In the genomic region with DNA sequence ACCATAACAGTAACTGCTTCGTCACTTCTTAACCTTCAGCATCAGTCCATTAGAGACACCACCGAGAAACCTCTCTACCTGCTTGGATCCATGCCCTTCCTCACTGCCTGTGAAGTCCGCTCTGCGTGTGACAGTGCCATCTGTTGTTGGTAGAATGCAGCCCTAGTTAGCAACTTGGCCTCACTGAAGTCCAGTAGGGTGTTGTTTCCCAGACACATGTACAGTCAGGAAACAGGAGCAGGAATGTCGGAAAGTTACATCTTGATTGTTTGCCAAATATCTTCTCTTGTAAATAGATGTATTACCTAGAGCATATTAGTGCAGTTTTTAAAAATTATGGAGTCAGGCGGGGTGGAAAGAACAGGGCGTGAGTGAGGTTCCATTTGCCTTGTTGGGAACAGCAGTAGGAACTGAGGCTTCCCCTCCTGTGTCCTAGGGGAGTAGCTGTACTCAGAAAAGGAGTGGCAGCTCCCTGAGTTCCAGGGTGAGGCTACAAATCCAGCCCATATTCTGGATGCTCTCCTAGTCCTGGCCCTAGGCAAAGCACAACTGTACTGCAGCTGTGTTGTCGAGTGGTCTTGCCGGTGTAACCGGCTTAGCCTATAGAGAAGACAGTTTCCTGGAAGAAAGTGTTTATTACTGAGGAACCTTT, we compare ENCODE assay signal across 9 mouse cellular contexts. TPM values are rescaled to one million over a fixed set of nuclear protein-coding genes. Genes with fewer than 3 reads are reported as not detected.
DNase-seq lines count a peak whose midpoint lies in the region; ATAC-seq and TF ChIP-seq lines count a peak whose summit lies in the region.
"Had no signal": no experiment of that assay in that cellular context is flagged by ENCODE, and none has a peak within 500 bp of the region (broad histone marks: within the 10 kb centered on the region; RNA-seq: fewer than 3 reads in every experiment).

No protein-coding gene starts in this region.

- peak overlapping the region; percentile 21 for H3K4me3 ChIP-seq in hindbrain, embryonic 15.5 days
- H3K4me3 ChIP-seq in hindbrain, embryonic 11.5 days (ENCODE audit: low read depth, low read length), result no peak overlapping the region
- H3K4me3 ChIP-seq in brown adipose tissue, adult 24 weeks (ENCODE audit: insufficient read depth, low read depth, low read length), result peak overlapping the region; percentile 28
- H3K4me3 ChIP-seq in embryonic facial prominence, embryonic 14.5 days (ENCODE audit: low read depth, low read length), result no peak overlapping the region
- H3K4me3 ChIP-seq in limb, embryonic 14.5 days (replicated peaks; ENCODE audit: low read length), result no peak overlapping the region
- H3K4me3 ChIP-seq: limb, embryonic 12.5 days had no signal

- TF ChIP-seq POLR2A in limb, embryonic 14.5 days (IDR thresholded peaks at IDR 0.05; ENCODE audit: borderline replicate concordance, extremely low read depth, insufficient read depth, insufficient read length), result no peak

- DNase-seq in hindbrain, embryonic 11.5 days (ENCODE audit: low spot score), result no peak
- DNase-seq in embryonic facial prominence, embryonic 14.5 days (ENCODE audit: low spot score), result peak; percentile 27
- no peak for DNase-seq in limb, embryonic 14.5 days (ENCODE audit: low spot score)
- no peak for DNase-seq in embryo, embryonic 10 days (ENCODE audit: low spot score)
- DNase-seq in left cerebral cortex, adult 11 months (ENCODE audit: low spot score), result no peak
- DNase-seq in yolk sac, embryonic 10.5 days (ENCODE audit: low spot score), result no peak

- 81% methylated on average over 10 of the region's 10 CpGs for WGBS in hindbrain, embryonic 15.5 days
- WGBS in hindbrain, embryonic 11.5 days, result 93% methylated on average over 10 of the region's 10 CpGs
- WGBS in embryonic facial prominence, embryonic 14.5 days, result 78% methylated on average over 10 of the region's 10 CpGs
- WGBS in limb, embryonic 14.5 days, result 80% methylated on average over 10 of the region's 10 CpGs

- peaks cover 38% of the 10 kb centered on the region for H3K4me1 ChIP-seq in hindbrain, embryonic 15.5 days (replicated peaks)
- peaks cover 5% of the 10 kb centered on the region; the same call in 1 of the 2 replicates for H3K4me1 ChIP-seq in hindbrain, embryonic 11.5 days (replicated peaks; ENCODE audit: control insufficient read depth, insufficient read depth, low read length)
- H3K4me1 ChIP-seq in brown adipose tissue, adult 24 weeks (ENCODE audit: control insufficient read depth, insufficient read depth, insufficient read length, low read length), result peaks cover 3% of the 10 kb centered on the region; the same call in 1 of the 2 replicates
- peaks cover 25% of the 10 kb centered on the region for H3K4me1 ChIP-seq in embryonic facial prominence, embryonic 14.5 days (ENCODE audit: control insufficient read depth, insufficient read depth, low read length)
- H3K4me1 ChIP-seq in limb, embryonic 14.5 days (ENCODE audit: control insufficient read depth, insufficient read depth, low read length), result peaks cover 23% of the 10 kb centered on the region

- peak overlapping the region; percentile 40 for H3K4me2 ChIP-seq in hindbrain, embryonic 15.5 days
- no peak overlapping the region for H3K4me2 ChIP-seq in hindbrain, embryonic 11.5 days (replicated peaks; ENCODE audit: low read depth, low read length)
- peak overlapping the region; percentile 28 for H3K4me2 ChIP-seq in embryonic facial prominence, embryonic 14.5 days (ENCODE audit: low read depth, low read length)
- H3K4me2 ChIP-seq in limb, embryonic 14.5 days (replicated peaks; ENCODE audit: low read depth, low read length, severe bottlenecking), result peak overlapping the region; percentile 28; the same call in 1 of the 2 replicates
- H3K4me2 ChIP-seq: limb, embryonic 12.5 days had no signal

- no peak overlapping the region for H3K27ac ChIP-seq in hindbrain, embryonic 15.5 days (replicated peaks)
- H3K27ac ChIP-seq in hindbrain, embryonic 11.5 days (ENCODE audit: low read depth, low read length), result no peak overlapping the region
- peak overlapping the region; percentile 25; the same call in 1 of the 2 replicates for H3K27ac ChIP-seq in brown adipose tissue, adult 24 weeks (replicated peaks; ENCODE audit: low read depth, low read length)
- H3K27ac ChIP-seq in embryonic facial prominence, embryonic 14.5 days (replicated peaks; ENCODE audit: low read depth, low read length), result no peak overlapping the region
- H3K27ac ChIP-seq in limb, embryonic 14.5 days (replicated peaks; ENCODE audit: low read depth, low read length), result no peak overlapping the region
- H3K27ac ChIP-seq: limb, embryonic 12.5 days had no signal

- H3K9me3 ChIP-seq in hindbrain, embryonic 15.5 days, result no peaks in the 10 kb centered on the region
- no peaks in the 10 kb centered on the region for H3K9me3 ChIP-seq in hindbrain, embryonic 11.5 days (ENCODE audit: control insufficient read depth, low read length)
- 0 out of 2 replicates have a peak, but pooled peaks cover 3% of the 10 kb centered on the region for H3K9me3 ChIP-seq in embryonic facial prominence, embryonic 14.5 days (ENCODE audit: control insufficient read depth, low read length)
- no peaks in the 10 kb centered on the region for H3K9me3 ChIP-seq in limb, embryonic 14.5 days (ENCODE audit: control insufficient read depth, low read length)
- H3K9me3 ChIP-seq: limb, embryonic 12.5 days had no signal

- no peaks in the 10 kb centered on the region for H3K27me3 ChIP-seq in hindbrain, embryonic 15.5 days
- no peaks in the 10 kb centered on the region for H3K27me3 ChIP-seq in hindbrain, embryonic 11.5 days (ENCODE audit: control insufficient read depth, insufficient read depth, low read length)
- H3K27me3 ChIP-seq in embryonic facial prominence, embryonic 14.5 days (replicated peaks; ENCODE audit: control insufficient read depth, insufficient read depth, low read length), result no peaks in the 10 kb centered on the region
- H3K27me3 ChIP-seq in limb, embryonic 14.5 days (ENCODE audit: control insufficient read depth, insufficient read depth, low read length), result no peaks in the 10 kb centered on the region
- H3K27me3 ChIP-seq: limb, embryonic 12.5 days had no signal

- no peak overlapping the region for H3K9ac ChIP-seq in hindbrain, embryonic 15.5 days
- no peak overlapping the region for H3K9ac ChIP-seq in hindbrain, embryonic 11.5 days (ENCODE audit: low read depth, low read length)
- H3K9ac ChIP-seq in embryonic facial prominence, embryonic 14.5 days (ENCODE audit: low read depth, low read length), result no peak overlapping the region
- H3K9ac ChIP-seq in limb, embryonic 14.5 days (ENCODE audit: low read depth, low read length, severe bottlenecking), result no peak overlapping the region
- H3K9ac ChIP-seq: limb, embryonic 12.5 days had no signal

- no peak for ATAC-seq in hindbrain, embryonic 15.5 days (ENCODE audit: low FRiP score, low read depth)
- no peak for ATAC-seq in hindbrain, embryonic 11.5 days (ENCODE audit: low FRiP score)
- ATAC-seq in embryonic facial prominence, embryonic 14.5 days (ENCODE audit: low read depth), result no peak
- no peak for ATAC-seq in limb, embryonic 14.5 days (ENCODE audit: low FRiP score, low read depth)

- H3K36me3 ChIP-seq in hindbrain, embryonic 15.5 days, result peaks cover 16% of the 10 kb centered on the region
- 0 out of 2 replicates have a peak, but pooled peaks cover 2% of the 10 kb centered on the region for H3K36me3 ChIP-seq in hindbrain, embryonic 11.5 days (ENCODE audit: control insufficient read depth, insufficient read depth, low read length)
- peaks cover 35% of the 10 kb centered on the region for H3K36me3 ChIP-seq in embryonic facial prominence, embryonic 14.5 days (ENCODE audit: control insufficient read depth, insufficient read depth, low read length)
- H3K36me3 ChIP-seq in limb, embryonic 14.5 days (ENCODE audit: control insufficient read depth, insufficient read depth, low read length), result peaks cover 32% of the 10 kb centered on the region

RNA-seq across cellular contexts. Expression of a gene that starts 25.3 kb away (rescaled TPM):
- 25.9 and 36.7 TPM in 2 replicates for polyA plus RNA-seq in hindbrain, embryonic 15.5 days (2015; fragmentation: Nextera tagmentation; extraction: Ambion mirVana)
- 19.3 and 21.0 TPM in 2 replicates for polyA plus RNA-seq in hindbrain, embryonic 11.5 days (2014; fragmentation: Nextera tagmentation; extraction: Ambion mirVana)
- polyA plus RNA-seq in brown adipose tissue, adult 24 weeks (2012; ENCODE audit: insufficient read depth, insufficient read length, missing spikeins), result 9.1 and 9.5 TPM in 2 replicates
- polyA plus RNA-seq in embryonic facial prominence, embryonic 14.5 days (2014; fragmentation: Nextera tagmentation; extraction: Ambion mirVana), result 28.1 and 29.4 TPM in 2 replicates
- 39.0 and 43.6 TPM in 2 replicates for polyA plus RNA-seq in limb, embryonic 14.5 days (2012; rRNA removed)
- polyA plus RNA-seq in limb, embryonic 14.5 days (2014; fragmentation: Nextera tagmentation; extraction: Ambion mirVana), result 33.8 and 35.7 TPM in 2 replicates

Comparison
In these comparisons a context has a peak if more than half of its experiments do, and no peak if none do; other contexts are left out.
1. H3K4me3 ChIP-seq: peak in hindbrain, embryonic 15.5 days (single experiment) and brown adipose tissue, adult 24 weeks (single experiment); none in hindbrain, embryonic 11.5 days (single experiment), embryonic facial prominence, embryonic 14.5 days (single experiment) and limb, embryonic 14.5 days (single experiment).